Mouse (Mus musculus): Measurements from ENCODE around the gene Jmjd6. TPM values are rescaled to one million over a fixed set of nuclear protein-coding genes. Genes with fewer than 3 reads are reported as not detected.
"Not testable (repeated sequence)": the region's sequence is repeated elsewhere in the genome, so short reads cannot be mapped to it uniquely, and the experiment has no call there.

Jmjd6 gene
- polyA plus RNA-seq, 1 experiment from 2014 or later = 82.6 TPM

GRCm38 (mm10) chr11:116836283-116836682 lies 7.0 kb downstream of the Jmjd6 start:
- WGBS = 88% methylated on average over 4 of the region's 4 CpGs
- peaks cover 29% of the 10 kb centered on the region for H3K4me1 ChIP-seq
- no peak overlapping the region for H3K4me2 ChIP-seq (replicated peaks)
- no peak for ATAC-seq (ENCODE audit: low FRiP score, low read depth)
- H3K4me3 ChIP-seq = no peak overlapping the region
- peaks cover 94% of the 10 kb centered on the region for H3K36me3 ChIP-seq
- H3K9me3 ChIP-seq = no peaks in the 10 kb centered on the region
- H3K27me3 ChIP-seq = no peaks in the 10 kb centered on the region
- no peak overlapping the region for H3K27ac ChIP-seq
- H3K9ac ChIP-seq = no peak overlapping the region

GRCm38 (mm10) chr11:116834954-116835353 lies 8.3 kb downstream of the Jmjd6 start:
- WGBS = 94% methylated on average over 1 of the region's 1 CpGs
- no peak overlapping the region for H3K9ac ChIP-seq
- H3K27me3 ChIP-seq = no peaks in the 10 kb centered on the region
- H3K27ac ChIP-seq = no peak overlapping the region
- no peak overlapping the region for H3K4me2 ChIP-seq (replicated peaks)
- ATAC-seq (ENCODE audit: low FRiP score, low read depth) = no peak
- no peak overlapping the region for H3K4me3 ChIP-seq
- peaks cover 16% of the 10 kb centered on the region for H3K4me1 ChIP-seq
- H3K9me3 ChIP-seq = no peaks in the 10 kb centered on the region
- H3K36me3 ChIP-seq = peaks cover 85% of the 10 kb centered on the region

- no peaks in the 10 kb centered on the region for H3K27me3 ChIP-seq
- H3K4me2 ChIP-seq (replicated peaks) = no peak overlapping the region
- WGBS = 37% methylated on average over 4 of the region's 4 CpGs
- H3K4me1 ChIP-seq = peaks cover 27% of the 10 kb centered on the region
- H3K9ac ChIP-seq = no peak overlapping the region
- H3K27ac ChIP-seq = no peak overlapping the region
- peaks cover 58% of the 10 kb centered on the region for H3K36me3 ChIP-seq
- H3K9me3 ChIP-seq = no peaks in the 10 kb centered on the region
- no peak overlapping the region for H3K4me3 ChIP-seq
- ATAC-seq (ENCODE audit: low FRiP score, low read depth) = no peak
Observed at GRCm38 (mm10) chr11:116832172-116832685, 11.0 kb downstream of the Jmjd6 start.

DNA sequence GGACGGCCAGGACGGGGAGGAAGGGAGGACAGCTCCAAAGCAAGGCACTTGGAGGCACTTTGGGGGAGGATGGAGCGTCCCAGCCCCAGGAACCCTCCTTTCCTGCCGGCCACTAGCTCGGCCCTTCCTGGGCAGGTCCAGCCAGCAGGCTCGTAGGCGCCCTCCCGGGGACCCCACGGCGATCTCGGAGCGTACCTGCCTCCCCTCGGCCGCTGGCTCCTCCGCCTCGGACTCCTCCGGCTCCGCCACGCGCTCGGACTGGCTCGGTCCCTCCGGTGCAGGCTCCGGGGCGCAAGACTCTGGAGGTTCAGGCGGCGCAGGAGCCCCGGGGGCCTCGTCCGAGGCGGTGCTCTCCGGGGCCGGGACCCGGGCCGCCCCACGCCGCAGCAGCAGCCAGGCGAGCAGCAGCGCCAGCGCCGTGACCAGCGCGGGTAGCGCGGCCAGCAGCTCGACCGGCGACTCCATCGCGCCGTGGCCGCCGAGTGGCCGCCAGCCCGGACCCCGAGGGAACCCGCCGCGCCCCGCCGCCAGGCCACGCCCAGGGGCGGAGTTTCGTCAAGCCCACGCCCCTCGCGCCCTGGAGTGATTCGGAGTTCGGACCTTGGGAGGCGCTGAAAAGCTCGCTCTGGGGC lies 15.6 kb downstream of the Jmjd6 start, which contains the start of gene Mxra7:
Mxra7 (minus strand) TSS at position 513 of the 632 bp plus-strand sequence.
- under 1% methylated on average over 66 of the region's 71 CpGs for WGBS

DNA sequence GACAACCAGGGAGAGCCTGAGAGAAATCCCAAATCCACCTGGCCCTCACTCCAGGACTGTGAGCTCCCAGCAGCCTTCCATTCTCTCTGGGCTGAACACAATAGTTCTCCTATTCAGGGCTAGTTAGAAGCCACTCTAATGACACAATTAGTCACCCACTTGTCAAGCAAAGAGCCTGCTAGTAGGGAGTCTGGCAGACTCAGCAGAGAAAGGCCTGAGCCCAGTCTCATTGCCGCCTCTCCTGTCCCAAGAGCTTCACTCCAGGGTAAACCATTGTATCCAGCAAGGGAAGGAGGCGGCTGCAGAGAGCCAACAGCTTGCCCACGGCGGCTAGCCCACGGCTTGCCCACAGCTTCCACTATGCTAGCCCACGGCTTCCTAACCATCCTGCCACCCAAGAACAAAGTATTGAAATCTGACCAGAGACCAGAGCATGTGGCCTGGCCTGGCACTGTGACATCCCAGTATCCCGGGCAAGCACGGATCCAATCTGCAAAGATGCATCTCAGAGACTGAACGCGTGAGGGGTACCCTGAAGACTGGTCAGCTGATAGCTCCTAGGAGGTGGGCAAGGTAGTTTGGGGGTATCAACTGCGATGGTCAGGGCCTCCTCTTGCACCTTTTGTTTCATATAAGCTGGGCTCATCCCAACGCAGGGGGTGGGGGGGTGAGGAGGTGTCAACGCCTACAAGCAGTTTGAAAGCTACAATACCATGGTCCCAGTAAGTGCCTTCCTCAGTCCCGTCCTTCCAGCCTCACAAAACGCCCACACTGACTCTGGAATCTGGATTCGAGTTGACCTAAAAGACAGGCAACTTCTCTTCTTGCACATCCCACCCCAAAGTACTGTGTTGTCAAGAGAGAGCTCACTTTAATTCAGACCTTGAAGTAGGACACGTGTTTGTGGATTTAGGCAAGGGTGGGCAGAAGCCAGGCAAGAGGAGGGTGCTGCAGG lies 16.4 kb downstream of the Jmjd6 start:
- Histone ChIP-seq H3K9me3 (no peaks in the 10 kb centered on the region), H3K4me1 (peaks cover 37% of the 10 kb centered on the region), H3K4me3 (peak overlapping the region; percentile 62), H3K9ac (peak overlapping the region; percentile 80), H3K36me3 (peaks cover 9% of the 10 kb centered on the region), H3K4me2 (replicated peaks) (peak overlapping the region; percentile 73), H3K27me3 (no peaks in the 10 kb centered on the region), H3K27ac (no peak overlapping the region; the same call in 1 of the 2 replicates)
- WGBS = 43% methylated on average over 17 of the region's 17 CpGs
- ATAC-seq (ENCODE audit: low FRiP score, low read depth) = no peak

More for the DNA sequence above, 15.6 kb downstream of the Jmjd6 start, which contains the start of gene Mxra7:
- Histone ChIP-seq H3K9me3 (no peaks in the 10 kb centered on the region), H3K4me3 (peak within 1 kb of the TSS; percentile 62), H3K27me3 (no peaks in the 10 kb centered on the region), H3K27ac (peak within 1 kb of the TSS; percentile 35; the same call in 1 of the 2 replicates), H3K9ac (peak within 1 kb of the TSS; percentile 80), H3K4me2 (replicated peaks) (peak within 1 kb of the TSS; percentile 73), H3K36me3 (peaks cover 12% of the 10 kb centered on the region), H3K4me1 (peaks cover 42% of the 10 kb centered on the region)
- ATAC-seq (ENCODE audit: low FRiP score, low read depth) = peak; percentile 58; the same call in 1 of the 2 replicates

DNA sequence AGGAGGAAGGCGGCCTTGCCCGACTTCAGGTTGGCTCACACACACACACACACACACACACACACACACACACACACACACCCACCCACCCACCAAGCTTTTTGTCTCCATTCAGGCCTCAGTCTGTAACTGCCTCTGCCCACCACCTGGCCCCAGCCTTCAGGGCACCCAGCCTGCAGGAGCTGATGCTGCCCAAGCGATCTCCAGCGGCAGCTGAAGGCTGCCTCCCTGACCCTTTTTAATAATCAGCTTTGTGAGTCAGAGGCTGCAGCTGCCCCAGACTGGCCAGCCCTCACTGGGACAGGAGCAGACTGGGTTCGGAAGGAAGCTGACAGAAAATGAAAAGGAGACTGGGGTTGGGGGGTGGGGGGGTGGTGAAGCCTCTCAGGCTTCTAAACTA lies 18.0 kb downstream of the Jmjd6 start:
- ATAC-seq (ENCODE audit: low FRiP score, low read depth) = no peak
- WGBS = 47% methylated on average over 5 of the region's 5 CpGs
- Histone ChIP-seq H3K36me3 (no peaks in the 10 kb centered on the region; the same call in 1 of the 2 replicates), H3K4me3 (no peak overlapping the region), H3K4me1 (peaks cover 37% of the 10 kb centered on the region), H3K27me3 (no peaks in the 10 kb centered on the region), H3K9me3 (no peaks in the 10 kb centered on the region), H3K4me2 (replicated peaks) (no peak overlapping the region), H3K27ac (no peak overlapping the region), H3K9ac (peak overlapping the region; percentile 31; the same call in 1 of the 2 replicates)

DNA sequence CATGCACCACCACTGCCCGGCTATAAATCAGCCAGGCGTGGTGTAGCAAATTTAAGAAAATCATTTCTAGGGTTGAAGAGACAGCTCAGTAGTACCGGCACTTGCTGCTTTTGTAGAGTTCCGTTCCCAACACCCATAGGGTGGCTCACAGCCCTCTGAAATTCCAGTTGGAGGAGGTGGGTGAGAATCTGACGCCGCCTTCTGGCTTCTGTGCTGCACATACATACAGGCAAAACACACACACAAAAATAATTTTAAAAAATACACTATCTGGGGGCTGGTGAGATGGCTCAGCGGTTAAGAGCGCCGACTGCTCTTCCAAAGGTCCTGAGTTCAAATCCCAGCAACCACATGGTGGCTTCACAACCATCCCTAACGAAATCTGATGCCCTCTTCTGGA lies 19.4 kb downstream of the Jmjd6 start:
- not testable (repeated sequence) for H3K9ac ChIP-seq; H3K4me3 ChIP-seq; H3K27ac ChIP-seq; H3K36me3 ChIP-seq; ATAC-seq (ENCODE audit: low FRiP score, low read depth); H3K9me3 ChIP-seq; H3K27me3 ChIP-seq; H3K4me2 ChIP-seq (replicated peaks)
- H3K4me1 ChIP-seq = peaks cover 39% of the 10 kb centered on the region
- 96% methylated on average over 10 of the region's 10 CpGs for WGBS

DNA sequence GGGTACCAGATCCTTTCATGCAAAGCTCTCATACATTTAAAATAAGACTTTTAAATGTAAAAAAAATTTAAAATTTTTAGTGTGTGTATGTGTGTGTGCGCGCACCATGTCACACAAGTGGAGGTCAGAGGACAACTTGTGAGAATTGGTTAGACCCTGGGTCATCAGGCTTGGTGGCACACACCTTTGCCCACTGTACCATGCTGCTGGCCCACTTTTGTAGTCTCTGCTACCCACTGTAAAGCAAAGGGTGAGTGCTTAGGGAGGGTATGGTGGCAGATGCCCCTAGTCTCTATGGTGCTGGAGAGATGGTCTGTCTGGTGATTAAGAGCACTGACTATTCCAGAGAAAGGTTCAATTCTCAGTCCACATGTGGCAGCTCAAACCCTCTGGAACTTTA lies 20.0 kb downstream of the Jmjd6 start:
- H3K36me3 ChIP-seq = no peaks in the 10 kb centered on the region
- H3K9me3 ChIP-seq = no peaks in the 10 kb centered on the region
- H3K4me2 ChIP-seq (replicated peaks) = no peak overlapping the region
- no peak overlapping the region for H3K27ac ChIP-seq
- 93% methylated on average over 2 of the region's 2 CpGs for WGBS
- ATAC-seq (ENCODE audit: low FRiP score, low read depth) = no peak
- peaks cover 40% of the 10 kb centered on the region for H3K4me1 ChIP-seq
- no peaks in the 10 kb centered on the region for H3K27me3 ChIP-seq
- H3K4me3 ChIP-seq = no peak overlapping the region
- no peak overlapping the region for H3K9ac ChIP-seq

GRCm38 (mm10) chr11:116822626-116823025 lies 20.6 kb downstream of the Jmjd6 start:
- no peak for ATAC-seq (ENCODE audit: low FRiP score, low read depth)
- Histone ChIP-seq H3K4me3 (no peak overlapping the region), H3K9ac (no peak overlapping the region), H3K4me1 (peaks cover 38% of the 10 kb centered on the region), H3K4me2 (replicated peaks) (no peak overlapping the region), H3K9me3 (no peaks in the 10 kb centered on the region), H3K27ac (no peak overlapping the region), H3K27me3 (no peaks in the 10 kb centered on the region), H3K36me3 (no peaks in the 10 kb centered on the region)
- WGBS = 92% methylated on average over 10 of the region's 10 CpGs

DNA sequence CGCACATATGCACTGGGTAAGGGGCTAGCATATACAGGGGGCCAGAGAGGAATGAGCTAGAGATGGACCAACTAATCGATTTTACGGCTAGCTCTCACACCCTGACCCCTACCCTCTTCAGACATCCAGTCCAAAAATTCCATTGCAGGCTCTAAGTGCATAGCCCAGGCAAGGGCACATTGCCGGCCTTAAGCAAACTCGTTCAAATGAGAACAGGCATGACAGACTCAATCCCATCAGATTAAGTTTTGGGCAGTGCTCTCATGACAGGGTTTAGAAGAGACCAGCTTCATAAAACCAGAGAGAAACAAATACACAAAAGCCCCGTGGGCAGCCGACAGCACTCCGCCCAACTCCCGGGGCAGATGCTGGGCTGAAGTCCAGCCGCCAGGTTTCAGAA lies 21.0 kb downstream of the Jmjd6 start:
- H3K4me2 ChIP-seq (replicated peaks) = no peak overlapping the region
- no peaks in the 10 kb centered on the region for H3K27me3 ChIP-seq
- H3K9ac ChIP-seq = no peak overlapping the region
- 82% methylated on average over 10 of the region's 10 CpGs for WGBS
- no peak for ATAC-seq (ENCODE audit: low FRiP score, low read depth)
- peaks cover 35% of the 10 kb centered on the region for H3K4me1 ChIP-seq
- no peak overlapping the region for H3K27ac ChIP-seq
- no peaks in the 10 kb centered on the region for H3K9me3 ChIP-seq
- H3K4me3 ChIP-seq = no peak overlapping the region
- H3K36me3 ChIP-seq = no peaks in the 10 kb centered on the region

DNA sequence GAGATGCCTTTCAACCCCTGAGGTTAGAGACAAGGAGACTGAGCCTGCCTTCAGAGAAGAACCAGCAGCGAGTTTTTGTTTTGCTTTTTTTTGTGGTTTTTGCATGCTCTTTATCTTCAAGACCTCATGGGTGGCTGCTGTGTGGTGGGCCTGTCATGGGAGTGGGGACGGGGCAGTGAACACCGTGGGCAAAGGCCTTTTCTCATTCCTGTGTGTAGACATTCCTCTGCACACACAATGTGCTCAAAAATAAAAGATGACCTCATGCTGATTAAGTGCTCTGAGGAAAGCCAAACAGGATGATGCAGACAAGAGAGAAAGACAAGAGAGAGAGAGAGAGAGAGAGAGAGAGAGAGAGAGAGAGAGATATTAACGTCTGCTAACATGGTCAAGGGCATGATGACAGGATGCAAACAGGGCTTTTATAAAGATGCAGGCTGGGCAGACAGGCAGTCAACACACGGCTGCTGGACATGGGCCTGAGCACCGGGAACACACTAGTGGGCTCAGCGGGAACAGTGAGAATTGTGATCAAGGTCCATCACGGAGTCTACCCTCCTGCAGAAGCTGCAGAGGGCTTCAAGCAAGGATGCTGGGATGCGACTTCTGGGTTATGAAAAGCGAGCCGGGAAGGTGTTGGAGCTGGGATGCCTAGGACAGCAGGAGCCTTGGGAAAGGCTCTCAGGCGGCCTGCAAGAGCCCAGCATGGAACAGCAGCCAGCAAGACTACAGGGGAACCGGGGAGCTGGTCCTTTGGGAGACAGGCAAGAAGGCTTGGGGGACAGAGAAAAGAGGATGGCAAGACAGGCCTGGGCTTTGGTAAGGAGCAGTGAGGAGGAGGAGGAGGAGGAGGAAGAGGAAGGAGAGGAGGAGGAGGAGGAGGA lies 21.9 kb downstream of the Jmjd6 start:
- Histone ChIP-seq H3K4me1 (peaks cover 26% of the 10 kb centered on the region), H3K4me2 (replicated peaks) (no peak overlapping the region), H3K27me3 (no peaks in the 10 kb centered on the region), H3K4me3 (no peak overlapping the region), H3K9ac (no peak overlapping the region), H3K36me3 (no peaks in the 10 kb centered on the region), H3K27ac (no peak overlapping the region), H3K9me3 (no peaks in the 10 kb centered on the region)
- 81% methylated on average over 13 of the region's 13 CpGs for WGBS
- no peak for ATAC-seq (ENCODE audit: low FRiP score, low read depth)
